Mouse (Mus musculus) left cerebral cortex, postnatal 36 days (tissue): ENCODE results near the gene Kcnip3. TPM values are rescaled to one million over a fixed set of nuclear protein-coding genes. Genes with fewer than 3 reads are reported as not detected.
A peak's percentile ranks its signal among the peaks of the same experiment; 100 is the strongest.

ENCODE experiments used
- DNase-seq, 2 experiments: peaks; one replicate each; pipeline ENCODE4 v3.0.0; 2021 to 2022; ENCODE audit warnings: low spot score in 2 of 2, mixed read lengths in 1 of 2
- intact Hi-C: fragments of 180-260 bp; cut with DNase I; formaldehyde crosslinking; loops from one replicate; pipeline ENCODE4 v1.15.1; 2025
- total RNA-seq, 2 experiments: library from RNA; stranded (reverse); gene quantifications; 2 replicates each; pipeline ENCODE4 v1.2.3; 2021

Gene Kcnip3
- total RNA-seq, 2 experiments from 2014 or later: 130 to 133 TPM

- intact Hi-C loops: loop anchor here (1.0 kb wide), 1 partner anchor 68 kb away; no protein-coding TSS in a partner anchor
- DNase-seq: peak in 1 of 2 experiments; percentile 20
These were observed 91.7 kb downstream of the Kcnip3 start for GRCm38 (mm10) chr2:127430238-127430637.

DNA sequence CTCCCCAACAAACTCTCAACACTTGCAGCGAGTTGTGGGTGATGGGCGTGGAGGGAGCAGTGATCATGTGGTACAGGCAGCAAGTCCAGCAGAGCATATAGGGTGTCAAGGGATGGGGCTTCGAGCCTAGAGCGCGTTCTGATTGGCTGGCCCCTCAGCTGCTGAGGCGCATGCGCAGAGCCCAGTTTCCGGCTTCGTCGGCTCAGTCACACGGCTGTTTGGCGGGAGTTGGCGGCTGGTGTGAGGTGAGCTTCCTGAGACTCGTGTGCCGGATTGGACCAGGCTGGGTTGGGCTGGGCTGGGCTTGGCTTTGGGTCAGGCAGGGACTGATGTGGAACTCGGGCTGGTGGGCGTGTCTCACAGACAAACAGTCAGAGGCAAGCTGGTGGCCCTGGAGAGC is 96.9 kb downstream of the Kcnip3 start, which contains the start of gene Gpat2:
Gpat2 (plus strand) TSS at position 223 of the 400 bp plus-strand sequence.
- intact Hi-C loops: no loop called here
- DNase-seq: no peak

- DNase-seq: no peak
- intact Hi-C loops: no loop called here
These were observed 103.5 kb downstream of the Kcnip3 start for GRCm38 (mm10) chr2:127418266-127418970.

DNA sequence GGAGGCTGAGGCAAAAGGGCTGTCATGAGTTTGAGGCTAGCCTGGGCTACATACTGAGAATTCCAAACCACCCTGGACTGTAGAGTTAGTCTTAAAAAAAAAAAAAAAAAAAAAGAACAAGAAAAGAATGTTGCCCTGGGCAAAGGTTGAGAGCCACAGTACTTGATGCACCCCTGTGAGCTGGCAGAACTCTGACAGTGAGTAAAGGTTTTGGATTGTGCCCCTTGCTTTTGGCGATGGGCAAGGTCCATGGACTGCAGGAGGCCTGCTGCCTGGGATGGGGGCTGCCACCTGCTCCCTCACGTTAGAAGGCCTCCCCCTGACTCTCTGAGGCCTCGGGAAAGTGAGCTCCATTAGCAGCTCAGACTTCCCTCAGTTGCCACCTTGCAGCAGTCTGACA is 105.2 kb downstream of the Kcnip3 start:
- no peak for DNase-seq
- intact Hi-C loops: no loop called here

DNA sequence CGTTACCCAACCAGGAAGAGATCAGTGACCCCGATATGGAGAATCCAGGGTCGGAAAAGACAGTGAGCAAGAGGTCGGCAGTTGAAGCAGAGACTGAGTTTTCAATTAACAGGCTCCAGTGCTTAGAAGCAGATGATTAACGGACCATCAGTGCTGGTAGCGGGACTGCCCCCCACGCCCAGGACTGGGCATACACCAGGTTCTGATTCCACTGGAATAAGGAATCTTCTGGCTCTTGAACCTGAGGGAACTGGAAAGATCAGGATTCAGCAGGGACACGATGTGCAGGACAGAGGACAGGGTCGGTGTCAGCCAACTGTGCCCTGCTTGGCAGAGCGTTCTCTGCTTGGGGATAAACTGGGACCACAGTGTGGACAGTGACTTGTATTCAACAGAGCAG is 106.1 kb downstream of the Kcnip3 start:
- intact Hi-C loops: no loop called here
- DNase-seq: no peak

DNA sequence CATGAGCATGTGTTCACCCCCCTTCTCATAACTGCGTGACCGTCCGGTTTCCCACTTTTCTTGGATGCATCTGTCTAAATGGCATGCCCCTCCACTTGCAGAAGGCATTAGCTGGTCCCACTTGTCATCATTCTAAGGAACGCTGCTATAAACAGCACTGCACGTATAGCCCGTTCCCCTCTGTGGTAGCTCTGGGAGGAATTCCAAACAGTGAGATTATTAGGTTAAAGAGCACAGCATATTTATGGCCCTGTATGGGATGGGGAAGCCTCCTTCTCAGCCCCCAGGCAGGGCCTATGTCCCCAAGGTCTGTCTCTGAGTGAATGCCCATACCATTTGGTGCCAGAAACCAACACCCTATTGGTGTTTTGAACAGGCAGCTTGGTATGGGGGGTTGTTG is 110.8 kb downstream of the Kcnip3 start:
- intact Hi-C loops: loop anchor here (5.0 kb wide), 1 partner anchor 39 kb away; no protein-coding TSS in a partner anchor

More for the DNA sequence above, 110.8 kb downstream of the Kcnip3 start:
- no peak for DNase-seq

Other genes starting within 250 kb of the Kcnip3 start
- 1 to 10 TPM; 1.6 to 2.5 TPM for gene Dusp2, start 185.9 kb downstream of the Kcnip3 start, total RNA-seq
- not detected for gene Astl, start 183.5 kb downstream of the Kcnip3 start, total RNA-seq
- under 1 TPM; 0.25 to 0.97 TPM for gene Adra2b, start 158.9 kb downstream of the Kcnip3 start, total RNA-seq
- gene Gpat2, start 96.9 kb downstream of the Kcnip3 start, total RNA-seq: under 1 TPM in 1 of 2 experiments, not detected in 1; 0.63 TPM
- 10 to 100 TPM; 21.2 to 21.9 TPM for gene Fahd2a, start 77.5 kb downstream of the Kcnip3 start, total RNA-seq
- gene Prom2, start 19.4 kb upstream of the Kcnip3 start, total RNA-seq: under 1 TPM; 0.11 to 0.17 TPM
- gene Zfp661, start 65.0 kb upstream of the Kcnip3 start, total RNA-seq: 1 to 10 TPM; 7.6 to 8.6 TPM
- 100 to 1,000 TPM in 1 of 2 experiments, 10 to 100 TPM in 1; 80.0 to 102 TPM for gene Mrps5, start 65.1 kb upstream of the Kcnip3 start, total RNA-seq
- 100 to 1,000 TPM; 106 to 160 TPM for gene Mal, start 134.6 kb upstream of the Kcnip3 start, total RNA-seq
- gene Mall, start 207.8 kb upstream of the Kcnip3 start, total RNA-seq: under 1 TPM; 0.66 to 0.67 TPM